Mouse (Mus musculus): Measurements from ENCODE around the gene Med7. TPM values are rescaled to one million over a fixed set of nuclear protein-coding genes. Genes with fewer than 3 reads are reported as not detected.

Gene Med7
- 95.2 and 97.2 TPM in 2 replicates for polyA plus RNA-seq (2016; fragmentation: Nextera tagmentation; extraction: Ambion mirVana)

- DNase-seq (ENCODE audit: low spot score), result peak; percentile 93
- peaks cover 11% of the 10 kb centered on the region for H3K4me1 ChIP-seq
- H3K36me3 ChIP-seq, result peaks cover 31% of the 10 kb centered on the region
- WGBS, result under 1% methylated on average over 59 of the region's 59 CpGs
- no peaks in the 10 kb centered on the region for H3K9me3 ChIP-seq (replicated peaks)
- peak within 1 kb of the TSS; percentile 96 for H3K27ac ChIP-seq (replicated peaks)
- H3K27me3 ChIP-seq (ENCODE audit: low read depth, poor library complexity, severe bottlenecking), result no peaks in the 10 kb centered on the region
- H3K4me3 ChIP-seq, result peak within 1 kb of the TSS; percentile 96
Observed at GRCm38 (mm10) chr11:46436760-46437458, at the start of gene Med7. Med7 (plus strand) TSS chr11:46436925.

- Histone ChIP-seq H3K4me3 (no peak overlapping the region), H3K27ac (replicated peaks) (no peak overlapping the region), H3K4me1 (peaks cover 7% of the 10 kb centered on the region; the same call in 1 of the 2 replicates), H3K27me3 (ENCODE audit: low read depth, poor library complexity, severe bottlenecking) (no peaks in the 10 kb centered on the region), H3K36me3 (no peaks in the 10 kb centered on the region), H3K9me3 (replicated peaks) (no peaks in the 10 kb centered on the region)
- no peak for DNase-seq (ENCODE audit: low spot score)
- WGBS, result 90% methylated on average over 8 of the region's 8 CpGs
Observed at GRCm38 (mm10) chr11:46387061-46387460, 49.7 kb upstream of the Med7 start.

- Histone ChIP-seq H3K27me3 (ENCODE audit: low read depth, poor library complexity, severe bottlenecking) (no peaks in the 10 kb centered on the region), H3K4me3 (no peak overlapping the region), H3K4me1 (peaks cover 7% of the 10 kb centered on the region; the same call in 1 of the 2 replicates), H3K36me3 (no peaks in the 10 kb centered on the region), H3K9me3 (replicated peaks) (no peaks in the 10 kb centered on the region), H3K27ac (replicated peaks) (no peak overlapping the region)
- DNase-seq (ENCODE audit: low spot score), result no peak
- WGBS, result 74% methylated on average over 6 of the region's 6 CpGs
Observed at GRCm38 (mm10) chr11:46388438-46388837, 48.3 kb upstream of the Med7 start.

GRCm38 (mm10) chr11:46389336-46390117 is 47.2 kb upstream of the Med7 start, which contains the start of gene Itk:
Itk (minus strand) TSS chr11:46389515.
- H3K4me1 ChIP-seq, result peaks cover 7% of the 10 kb centered on the region; the same call in 1 of the 2 replicates
- no peak within 1 kb of the TSS for H3K27ac ChIP-seq (replicated peaks)
- no peak within 1 kb of the TSS for H3K4me3 ChIP-seq
- no peaks in the 10 kb centered on the region for H3K27me3 ChIP-seq (ENCODE audit: low read depth, poor library complexity, severe bottlenecking)
- 87% methylated on average over 13 of the region's 13 CpGs for WGBS
- no peak for DNase-seq (ENCODE audit: low spot score)
- no peaks in the 10 kb centered on the region for H3K9me3 ChIP-seq (replicated peaks)
- H3K36me3 ChIP-seq, result no peaks in the 10 kb centered on the region

- Histone ChIP-seq H3K27ac (replicated peaks) (no peak overlapping the region), H3K4me3 (no peak overlapping the region), H3K36me3 (no peaks in the 10 kb centered on the region), H3K27me3 (ENCODE audit: low read depth, poor library complexity, severe bottlenecking) (no peaks in the 10 kb centered on the region), H3K4me1 (peaks cover 7% of the 10 kb centered on the region; the same call in 1 of the 2 replicates), H3K9me3 (replicated peaks) (no peaks in the 10 kb centered on the region)
- no peak for DNase-seq (ENCODE audit: low spot score)
- 71% methylated on average over 3 of the region's 3 CpGs for WGBS
Observed at GRCm38 (mm10) chr11:46390621-46391020, 46.1 kb upstream of the Med7 start.

GRCm38 (mm10) chr11:46392890-46393289 is 43.8 kb upstream of the Med7 start:
- WGBS, result 90% methylated on average over 7 of the region's 7 CpGs
- Histone ChIP-seq H3K27ac (replicated peaks) (no peak overlapping the region), H3K9me3 (replicated peaks) (no peaks in the 10 kb centered on the region), H3K36me3 (no peaks in the 10 kb centered on the region), H3K27me3 (ENCODE audit: low read depth, poor library complexity, severe bottlenecking) (no peaks in the 10 kb centered on the region), H3K4me3 (no peak overlapping the region), H3K4me1 (peaks cover 7% of the 10 kb centered on the region; the same call in 1 of the 2 replicates)
- no peak for DNase-seq (ENCODE audit: low spot score)

- no peaks in the 10 kb centered on the region for H3K27me3 ChIP-seq (ENCODE audit: low read depth, poor library complexity, severe bottlenecking)
- H3K27ac ChIP-seq (replicated peaks), result no peak overlapping the region
- peaks cover 7% of the 10 kb centered on the region; the same call in 1 of the 2 replicates for H3K4me1 ChIP-seq
- no peaks in the 10 kb centered on the region for H3K9me3 ChIP-seq (replicated peaks)
- no peaks in the 10 kb centered on the region for H3K36me3 ChIP-seq
- 78% methylated on average over 4 of the region's 4 CpGs for WGBS
- no peak for DNase-seq (ENCODE audit: low spot score)
- no peak overlapping the region for H3K4me3 ChIP-seq
Observed at GRCm38 (mm10) chr11:46393413-46393812, 43.3 kb upstream of the Med7 start.

GRCm38 (mm10) chr11:46395088-46395487 is 41.6 kb upstream of the Med7 start:
- Histone ChIP-seq H3K36me3 (no peaks in the 10 kb centered on the region), H3K27ac (replicated peaks) (no peak overlapping the region), H3K27me3 (ENCODE audit: low read depth, poor library complexity, severe bottlenecking) (no peaks in the 10 kb centered on the region), H3K9me3 (replicated peaks) (no peaks in the 10 kb centered on the region), H3K4me3 (no peak overlapping the region), H3K4me1 (peaks cover 12% of the 10 kb centered on the region)
- DNase-seq (ENCODE audit: low spot score), result no peak
- 84% methylated on average over 2 of the region's 2 CpGs for WGBS

- Histone ChIP-seq H3K4me1 (peaks cover 6% of the 10 kb centered on the region), H3K4me3 (no peak overlapping the region), H3K9me3 (replicated peaks) (no peaks in the 10 kb centered on the region), H3K36me3 (no peaks in the 10 kb centered on the region), H3K27me3 (ENCODE audit: low read depth, poor library complexity, severe bottlenecking) (no peaks in the 10 kb centered on the region), H3K27ac (replicated peaks) (no peak overlapping the region)
- no peak for DNase-seq (ENCODE audit: low spot score)
- 94% methylated on average over 2 of the region's 2 CpGs for WGBS
Observed at GRCm38 (mm10) chr11:46395698-46396097, 41.0 kb upstream of the Med7 start.

GRCm38 (mm10) chr11:46396167-46396859 is 40.4 kb upstream of the Med7 start, which contains the start of gene Fam71b:
Fam71b (plus strand) TSS chr11:46396559.
- WGBS, result 78% methylated on average over 13 of the region's 13 CpGs
- Histone ChIP-seq H3K27me3 (ENCODE audit: low read depth, poor library complexity, severe bottlenecking) (no peaks in the 10 kb centered on the region), H3K4me3 (no peak within 1 kb of the TSS), H3K36me3 (no peaks in the 10 kb centered on the region), H3K4me1 (peaks cover 5% of the 10 kb centered on the region), H3K9me3 (replicated peaks) (no peaks in the 10 kb centered on the region), H3K27ac (replicated peaks) (no peak within 1 kb of the TSS)
- DNase-seq (ENCODE audit: low spot score), result no peak

GRCm38 (mm10) chr11:46396860-46397179 is 39.9 kb upstream of the Med7 start:
- Histone ChIP-seq H3K4me3 (no peak overlapping the region), H3K4me1 (peaks cover 5% of the 10 kb centered on the region), H3K27ac (replicated peaks) (no peak overlapping the region), H3K36me3 (no peaks in the 10 kb centered on the region), H3K9me3 (replicated peaks) (no peaks in the 10 kb centered on the region), H3K27me3 (ENCODE audit: low read depth, poor library complexity, severe bottlenecking) (no peaks in the 10 kb centered on the region)
- no peak for DNase-seq (ENCODE audit: low spot score)
- 91% methylated on average over 4 of the region's 4 CpGs for WGBS

- WGBS, result 69% methylated on average over 2 of the region's 2 CpGs
- no peaks in the 10 kb centered on the region for H3K27me3 ChIP-seq (ENCODE audit: low read depth, poor library complexity, severe bottlenecking)
- H3K4me3 ChIP-seq, result no peak overlapping the region
- H3K4me1 ChIP-seq, result peaks cover 5% of the 10 kb centered on the region
- no peak for DNase-seq (ENCODE audit: low spot score)
- no peaks in the 10 kb centered on the region for H3K9me3 ChIP-seq (replicated peaks)
- no peak overlapping the region for H3K27ac ChIP-seq (replicated peaks)
- no peaks in the 10 kb centered on the region for H3K36me3 ChIP-seq
Observed at GRCm38 (mm10) chr11:46397900-46398299, 38.8 kb upstream of the Med7 start.

Data from midbrain, embryonic 10.5 days (tissue).